Mouse (Mus musculus): ENCODE data around the gene Ythdc1. TPM values are rescaled to one million over a fixed set of nuclear protein-coding genes. Genes with fewer than 3 reads are reported as not detected.
A peak's percentile ranks its signal among the peaks of the same experiment; 100 is the strongest.

Gene Ythdc1
- 55.9 TPM in 2 replicates for polyA plus RNA-seq (2014; fragmentation: Nextera tagmentation; extraction: Ambion mirVana)

GRCm38 (mm10) chr5:86803962-86804940 is at the start of gene Ythdc1:
Ythdc1 (plus strand) TSS chr5:86804221.
- H3K4me3 ChIP-seq (ENCODE audit: low read depth, low read length): peak within 1 kb of the TSS; percentile 84
- peak within 1 kb of the TSS; percentile 83 for H3K9ac ChIP-seq (ENCODE audit: low read length)
- H3K4me2 ChIP-seq: peak within 1 kb of the TSS; percentile 74
- no peaks in the 10 kb centered on the region for H3K27me3 ChIP-seq (ENCODE audit: control insufficient read depth, insufficient read depth, low read length)
- no peaks in the 10 kb centered on the region for H3K9me3 ChIP-seq (ENCODE audit: control insufficient read depth, low read length)
- H3K36me3 ChIP-seq (ENCODE audit: control insufficient read depth, insufficient read depth, low read length): no peaks in the 10 kb centered on the region
- under 1% methylated on average over 91 of the region's 111 CpGs for WGBS
- ATAC-seq (ENCODE audit: low FRiP score) (peak; percentile 99), DNase-seq (ENCODE audit: low spot score, missing footprints) (peak; percentile 99)
- peak within 1 kb of the TSS; percentile 97 for H3K27ac ChIP-seq (ENCODE audit: low read depth, low read length)
- H3K4me1 ChIP-seq (ENCODE audit: control insufficient read depth, insufficient read depth, low read length): 0 out of 2 replicates have a peak, but pooled peaks cover 3% of the 10 kb centered on the region

- H3K27me3 ChIP-seq (ENCODE audit: control insufficient read depth, insufficient read depth, low read length): no peaks in the 10 kb centered on the region
- no peak overlapping the region for H3K27ac ChIP-seq (ENCODE audit: low read depth, low read length)
- ATAC-seq (ENCODE audit: low FRiP score) (no peak), DNase-seq (ENCODE audit: low spot score, missing footprints) (no peak)
- no peak overlapping the region for H3K9ac ChIP-seq (ENCODE audit: low read length)
- H3K4me2 ChIP-seq: no peak overlapping the region
- no peaks in the 10 kb centered on the region for H3K9me3 ChIP-seq (ENCODE audit: control insufficient read depth, low read length)
- H3K4me1 ChIP-seq (ENCODE audit: control insufficient read depth, insufficient read depth, low read length): no peaks in the 10 kb centered on the region
- no peaks in the 10 kb centered on the region for H3K36me3 ChIP-seq (ENCODE audit: control insufficient read depth, insufficient read depth, low read length)
- H3K4me3 ChIP-seq (ENCODE audit: low read depth, low read length): no peak overlapping the region
- WGBS: 64% methylated on average over 3 of the region's 3 CpGs
Observed at GRCm38 (mm10) chr5:86769015-86769658, 34.9 kb upstream of the Ythdc1 start.

GRCm38 (mm10) chr5:86771010-86771409 is 33.0 kb upstream of the Ythdc1 start:
- DNase-seq (ENCODE audit: low spot score, missing footprints): no peak
- no peak overlapping the region for H3K27ac ChIP-seq (ENCODE audit: low read depth, low read length)
- no peaks in the 10 kb centered on the region for H3K4me1 ChIP-seq (ENCODE audit: control insufficient read depth, insufficient read depth, low read length)
- H3K36me3 ChIP-seq (ENCODE audit: control insufficient read depth, insufficient read depth, low read length): no peaks in the 10 kb centered on the region
- no peak overlapping the region for H3K9ac ChIP-seq (ENCODE audit: low read length)
- no peaks in the 10 kb centered on the region for H3K27me3 ChIP-seq (ENCODE audit: control insufficient read depth, insufficient read depth, low read length)
- ATAC-seq (ENCODE audit: low FRiP score): no peak
- no peak overlapping the region for H3K4me2 ChIP-seq
- H3K9me3 ChIP-seq (ENCODE audit: control insufficient read depth, low read length): no peaks in the 10 kb centered on the region
- no peak overlapping the region for H3K4me3 ChIP-seq (ENCODE audit: low read depth, low read length)

DNA sequence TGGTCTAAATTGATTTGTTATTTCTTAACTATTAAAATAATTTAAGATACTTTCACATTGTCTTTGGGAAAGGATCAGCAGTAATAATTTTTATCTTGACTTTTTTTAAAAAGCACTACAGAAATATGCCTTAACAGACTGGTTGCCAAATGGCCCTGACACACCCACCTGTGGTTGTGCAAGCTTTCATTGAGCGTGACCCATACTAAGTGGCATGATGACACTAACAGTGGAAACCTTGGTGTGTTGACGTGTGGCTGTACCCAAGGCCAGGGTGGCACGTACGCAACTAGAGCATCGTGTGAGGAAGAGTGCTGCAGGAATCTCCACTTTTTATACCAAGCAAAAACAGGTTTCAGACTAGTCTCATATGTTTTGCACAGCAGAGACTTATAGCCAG is 27.1 kb upstream of the Ythdc1 start:
- no peak overlapping the region for H3K4me2 ChIP-seq
- ATAC-seq (ENCODE audit: low FRiP score) (no peak), DNase-seq (ENCODE audit: low spot score, missing footprints) (no peak)
- whole genome bisulfite sequencing: 95% methylated on average over 5 of the region's 5 CpGs
- no peaks in the 10 kb centered on the region for H3K36me3 ChIP-seq (ENCODE audit: control insufficient read depth, insufficient read depth, low read length)
- H3K4me1 ChIP-seq (ENCODE audit: control insufficient read depth, insufficient read depth, low read length): no peaks in the 10 kb centered on the region
- no peaks in the 10 kb centered on the region for H3K27me3 ChIP-seq (ENCODE audit: control insufficient read depth, insufficient read depth, low read length)
- no peak overlapping the region for H3K9ac ChIP-seq (ENCODE audit: low read length)
- no peak overlapping the region for H3K27ac ChIP-seq (ENCODE audit: low read depth, low read length)
- H3K4me3 ChIP-seq (ENCODE audit: low read depth, low read length): no peak overlapping the region
- H3K9me3 ChIP-seq (ENCODE audit: control insufficient read depth, low read length): no peaks in the 10 kb centered on the region

DNA sequence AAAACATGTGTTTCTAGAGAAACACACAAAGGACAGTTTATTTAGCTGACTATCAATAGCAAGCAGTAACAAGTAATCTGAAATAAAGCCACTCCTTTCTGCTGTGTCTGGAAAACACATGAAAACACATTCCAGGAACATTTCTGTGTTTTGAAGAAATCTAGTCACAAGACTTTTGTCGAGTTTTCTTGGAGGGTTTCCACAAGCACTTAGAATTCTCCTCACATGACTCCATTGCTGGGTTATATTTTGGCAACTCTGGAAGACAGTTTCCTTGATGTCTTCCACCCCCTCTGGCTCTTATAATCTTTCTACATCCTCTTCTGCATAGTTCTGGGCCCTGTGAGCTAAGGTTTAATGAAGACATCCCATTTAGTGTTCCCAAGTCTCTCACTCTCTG is 25.6 kb upstream of the Ythdc1 start:
- ATAC-seq (ENCODE audit: low FRiP score): no peak
- Histone ChIP-seq H3K36me3 (ENCODE audit: control insufficient read depth, insufficient read depth, low read length) (no peaks in the 10 kb centered on the region), H3K27ac (ENCODE audit: low read depth, low read length) (no peak overlapping the region), H3K9me3 (ENCODE audit: control insufficient read depth, low read length) (no peaks in the 10 kb centered on the region), H3K4me1 (ENCODE audit: control insufficient read depth, insufficient read depth, low read length) (no peaks in the 10 kb centered on the region), H3K9ac (ENCODE audit: low read length) (no peak overlapping the region), H3K27me3 (ENCODE audit: control insufficient read depth, insufficient read depth, low read length) (no peaks in the 10 kb centered on the region), H3K4me3 (ENCODE audit: low read depth, low read length) (no peak overlapping the region), H3K4me2 (no peak overlapping the region)
- WGBS: 90% methylated on average over 1 of the region's 1 CpGs
- DNase-seq (ENCODE audit: low spot score, missing footprints): no peak

DNA sequence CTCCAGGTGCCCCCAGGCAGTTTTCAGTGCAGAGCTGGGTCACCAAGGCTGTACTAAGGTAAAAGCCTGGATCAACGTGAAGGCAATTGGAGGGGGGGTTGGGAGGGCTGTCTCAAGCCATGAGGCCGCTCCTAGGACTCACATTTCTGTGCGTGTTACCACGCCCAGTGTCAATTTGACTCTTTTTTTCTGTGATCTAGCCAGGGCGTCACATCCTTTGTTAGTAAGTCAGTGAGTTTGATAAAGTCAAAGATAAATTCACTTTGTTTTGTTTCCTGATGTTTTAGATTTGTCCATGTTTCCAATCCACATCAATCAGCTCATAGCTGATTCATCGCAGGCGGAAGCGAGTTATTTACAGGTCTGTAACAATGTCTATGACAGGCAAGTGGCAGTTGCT is 21.0 kb upstream of the Ythdc1 start:
- 81% methylated on average over 8 of the region's 8 CpGs for WGBS
- Histone ChIP-seq H3K4me3 (ENCODE audit: low read depth, low read length) (no peak overlapping the region), H3K27ac (ENCODE audit: low read depth, low read length) (no peak overlapping the region), H3K27me3 (ENCODE audit: control insufficient read depth, insufficient read depth, low read length) (no peaks in the 10 kb centered on the region), H3K4me2 (no peak overlapping the region), H3K9ac (ENCODE audit: low read length) (no peak overlapping the region), H3K4me1 (ENCODE audit: control insufficient read depth, insufficient read depth, low read length) (no peaks in the 10 kb centered on the region), H3K36me3 (ENCODE audit: control insufficient read depth, insufficient read depth, low read length) (no peaks in the 10 kb centered on the region), H3K9me3 (ENCODE audit: control insufficient read depth, low read length) (no peaks in the 10 kb centered on the region)
- DNase-seq (ENCODE audit: low spot score, missing footprints) (no peak), ATAC-seq (ENCODE audit: low FRiP score) (no peak)

GRCm38 (mm10) chr5:86784205-86784604 is 19.8 kb upstream of the Ythdc1 start:
- Histone ChIP-seq H3K4me2 (no peak overlapping the region), H3K9me3 (ENCODE audit: control insufficient read depth, low read length) (no peaks in the 10 kb centered on the region), H3K9ac (ENCODE audit: low read length) (no peak overlapping the region), H3K4me1 (ENCODE audit: control insufficient read depth, insufficient read depth, low read length) (no peaks in the 10 kb centered on the region), H3K27ac (ENCODE audit: low read depth, low read length) (no peak overlapping the region), H3K36me3 (ENCODE audit: control insufficient read depth, insufficient read depth, low read length) (no peaks in the 10 kb centered on the region), H3K27me3 (ENCODE audit: control insufficient read depth, insufficient read depth, low read length) (no peaks in the 10 kb centered on the region), H3K4me3 (ENCODE audit: low read depth, low read length) (no peak overlapping the region)
- DNase-seq (ENCODE audit: low spot score, missing footprints) (no peak), ATAC-seq (ENCODE audit: low FRiP score) (no peak)
- 88% methylated on average over 1 of the region's 1 CpGs for WGBS

GRCm38 (mm10) chr5:86786798-86787197 is 17.2 kb upstream of the Ythdc1 start:
- no peak for DNase-seq (ENCODE audit: low spot score, missing footprints)
- Histone ChIP-seq H3K9me3 (ENCODE audit: control insufficient read depth, low read length) (no peaks in the 10 kb centered on the region), H3K4me1 (ENCODE audit: control insufficient read depth, insufficient read depth, low read length) (no peaks in the 10 kb centered on the region), H3K9ac (ENCODE audit: low read length) (no peak overlapping the region), H3K27ac (ENCODE audit: low read depth, low read length) (no peak overlapping the region), H3K36me3 (ENCODE audit: control insufficient read depth, insufficient read depth, low read length) (no peaks in the 10 kb centered on the region), H3K27me3 (ENCODE audit: control insufficient read depth, insufficient read depth, low read length) (no peaks in the 10 kb centered on the region), H3K4me2 (no peak overlapping the region), H3K4me3 (ENCODE audit: low read depth, low read length) (no peak overlapping the region)
- ATAC-seq (ENCODE audit: low FRiP score): no peak
- WGBS: 36% methylated on average over 1 of the region's 1 CpGs

GRCm38 (mm10) chr5:86789954-86790353 is 14.1 kb upstream of the Ythdc1 start:
- ATAC-seq (ENCODE audit: low FRiP score) (no peak), DNase-seq (ENCODE audit: low spot score, missing footprints) (no peak)
- Histone ChIP-seq H3K4me1 (ENCODE audit: control insufficient read depth, insufficient read depth, low read length) (no peaks in the 10 kb centered on the region), H3K27ac (ENCODE audit: low read depth, low read length) (no peak overlapping the region), H3K36me3 (ENCODE audit: control insufficient read depth, insufficient read depth, low read length) (no peaks in the 10 kb centered on the region), H3K9ac (ENCODE audit: low read length) (no peak overlapping the region), H3K4me2 (no peak overlapping the region), H3K9me3 (ENCODE audit: control insufficient read depth, low read length) (no peaks in the 10 kb centered on the region), H3K4me3 (ENCODE audit: low read depth, low read length) (no peak overlapping the region), H3K27me3 (ENCODE audit: control insufficient read depth, insufficient read depth, low read length) (no peaks in the 10 kb centered on the region)
- 80% methylated on average over 2 of the region's 2 CpGs for WGBS
